Mouse (Mus musculus): ENCODE measurements at regions not wholly inside any gene's neighbourhood (a gene's known extent, or its start where the extent isn't known, plus 50 kb on each side); places are given as distances from the start of the nearest gene placed in this dataset.

DNA sequence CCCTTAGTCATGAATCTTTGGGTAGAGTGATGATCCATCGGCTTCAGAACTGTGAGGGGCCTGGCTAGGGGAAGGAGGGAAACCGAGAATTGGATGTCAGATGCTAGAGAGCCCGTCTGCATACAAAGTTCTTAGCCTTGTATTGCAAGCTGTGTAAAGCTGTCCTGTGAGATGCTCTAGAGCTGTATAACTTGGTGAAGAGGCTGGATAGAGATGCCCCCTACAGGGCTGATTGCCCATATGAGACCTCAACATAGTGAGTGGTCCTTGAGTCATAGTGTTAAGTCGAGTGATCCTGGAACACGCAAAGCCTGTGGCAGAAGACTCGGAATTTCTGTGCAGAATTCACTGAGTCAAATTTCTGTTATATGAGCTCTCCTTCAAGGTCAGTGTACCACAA lies 334.8 kb downstream of the Mycn start:
- TF ChIP-seq CTCF (IDR thresholded peaks at IDR 0.05; ENCODE audit: borderline replicate concordance, insufficient read depth, low read depth, low read length), result no peak
- no peak for TF ChIP-seq POLR2A (IDR thresholded peaks at IDR 0.05; ENCODE audit: borderline replicate concordance, insufficient read depth, low read length)

Data from cerebellum, adult 2 months (tissue).